ENCODE assay signal across 8 mouse cellular contexts in genomic region chr7:80849710-80850109, GRCm38 (mm10). TPM values are rescaled to one million over a fixed set of nuclear protein-coding genes. Genes with fewer than 3 reads are reported as not detected.
A peak's percentile ranks its signal among the peaks of the same experiment; 100 is the strongest.
DNase-seq lines count a peak whose midpoint lies in the region; ATAC-seq and TF ChIP-seq lines count a peak whose summit lies in the region.

No protein-coding gene starts in this region.

- TF ChIP-seq CTCF in spleen, adult 2 months (IDR thresholded peaks at IDR 0.05; ENCODE audit: extremely low read depth, insufficient read depth, insufficient read length, insufficient replicate concordance) = peak; percentile 83; the same call in 1 of the 2 replicates

- no peaks in the 10 kb centered on the region for H3K4me1 ChIP-seq in spleen, adult 2 months (ENCODE audit: control insufficient read depth, insufficient read depth, insufficient read length)
- H3K4me1 ChIP-seq in embryonic facial prominence, embryonic 14.5 days (ENCODE audit: control insufficient read depth, insufficient read depth, low read length) = no peaks in the 10 kb centered on the region
- H3K4me1 ChIP-seq in liver, embryonic 13.5 days (replicated peaks) = 0 out of 2 replicates have a peak, but pooled peaks cover 6% of the 10 kb centered on the region
- H3K4me1 ChIP-seq in neural tube, embryonic 14.5 days (ENCODE audit: control insufficient read depth, insufficient read depth, low read length) = no peaks in the 10 kb centered on the region

- ATAC-seq in activated CD4-positive, CD25-positive, alpha-beta regulatory T cell, adult 4 months = peak; percentile 73
- peak; percentile 70; the same call in 1 of the 2 replicates for ATAC-seq in embryonic facial prominence, embryonic 14.5 days (ENCODE audit: low read depth)
- no peak; the same call in 1 of the 2 replicates for ATAC-seq in liver, embryonic 13.5 days (ENCODE audit: low read depth)
- ATAC-seq in neural tube, embryonic 14.5 days (ENCODE audit: low read depth) = peak; percentile 51; the same call in 1 of the 2 replicates

- H3K4me3 ChIP-seq in spleen, adult 2 months (ENCODE audit: extremely low read depth, insufficient read depth, insufficient read length) = no peak overlapping the region
- H3K4me3 ChIP-seq in embryonic facial prominence, embryonic 14.5 days (ENCODE audit: low read depth, low read length) = no peak overlapping the region
- H3K4me3 ChIP-seq in liver, embryonic 13.5 days (replicated peaks) = no peak overlapping the region
- no peak overlapping the region for H3K4me3 ChIP-seq in neural tube, embryonic 14.5 days (ENCODE audit: low read depth, low read length)

- TF ChIP-seq POLR2A in spleen, adult 2 months (IDR thresholded peaks at IDR 0.05; ENCODE audit: low read depth, low read length) = no peak

- WGBS in spleen, adult 2 months = 25% methylated on average over 4 of the region's 4 CpGs
- WGBS in embryonic facial prominence, embryonic 14.5 days = 24% methylated on average over 4 of the region's 4 CpGs
- WGBS in liver, embryonic 13.5 days (ENCODE audit: insufficient replicate concordance) = 17% methylated on average over 4 of the region's 4 CpGs
- WGBS in neural tube, embryonic 14.5 days = 38% methylated on average over 4 of the region's 4 CpGs

- H3K27me3 ChIP-seq in spleen, adult 2 months (ENCODE audit: control insufficient read depth, insufficient read depth, low read length) = no peaks in the 10 kb centered on the region
- H3K27me3 ChIP-seq in embryonic facial prominence, embryonic 14.5 days (replicated peaks; ENCODE audit: control insufficient read depth, insufficient read depth, low read length) = no peaks in the 10 kb centered on the region
- H3K27me3 ChIP-seq in liver, embryonic 13.5 days = no peaks in the 10 kb centered on the region
- no peaks in the 10 kb centered on the region for H3K27me3 ChIP-seq in neural tube, embryonic 14.5 days (ENCODE audit: control insufficient read depth, insufficient read depth, low read length)

- H3K9me3 ChIP-seq in embryonic facial prominence, embryonic 14.5 days (ENCODE audit: control insufficient read depth, low read length) = no peaks in the 10 kb centered on the region
- H3K9me3 ChIP-seq in liver, embryonic 13.5 days (replicated peaks) = no peaks in the 10 kb centered on the region
- no peaks in the 10 kb centered on the region for H3K9me3 ChIP-seq in neural tube, embryonic 14.5 days (ENCODE audit: control insufficient read depth, low read length)

- peak in 1 of 2 experiments; percentile 48 for DNase-seq in spleen, adult 2 months (ENCODE audit: low read depth in 1 of 2, low spot score in 2 of 2)
- DNase-seq in spleen, adult 12 weeks (ENCODE audit: low spot score) = no peak
- DNase-seq in embryonic facial prominence, embryonic 14.5 days (ENCODE audit: low spot score) = peak; percentile 83
- DNase-seq in heart, postnatal 4 days = peak; percentile 59
- DNase-seq in liver, embryonic 13.5 days = peak; percentile 26
- no peak for DNase-seq in gastrocnemius, postnatal 10 days

- H3K4me2 ChIP-seq in embryonic facial prominence, embryonic 14.5 days (ENCODE audit: low read depth, low read length) = no peak overlapping the region
- H3K4me2 ChIP-seq in liver, embryonic 13.5 days = no peak overlapping the region
- no peak overlapping the region for H3K4me2 ChIP-seq in neural tube, embryonic 14.5 days (ENCODE audit: low read depth, low read length)

- H3K27ac ChIP-seq in spleen, adult 2 months (ENCODE audit: insufficient read depth, low read length) = no peak overlapping the region
- no peak overlapping the region for H3K27ac ChIP-seq in embryonic facial prominence, embryonic 14.5 days (replicated peaks; ENCODE audit: low read depth, low read length)
- no peak overlapping the region for H3K27ac ChIP-seq in liver, embryonic 13.5 days
- H3K27ac ChIP-seq in neural tube, embryonic 14.5 days (ENCODE audit: low read depth, low read length) = no peak overlapping the region

- no peaks in the 10 kb centered on the region for H3K36me3 ChIP-seq in spleen, adult 2 months (ENCODE audit: control insufficient read depth, insufficient read depth, low read length)
- no peaks in the 10 kb centered on the region for H3K36me3 ChIP-seq in embryonic facial prominence, embryonic 14.5 days (ENCODE audit: control insufficient read depth, insufficient read depth, low read length)
- no peaks in the 10 kb centered on the region for H3K36me3 ChIP-seq in liver, embryonic 13.5 days
- no peaks in the 10 kb centered on the region for H3K36me3 ChIP-seq in neural tube, embryonic 14.5 days (ENCODE audit: control insufficient read depth, insufficient read depth, low read length)

- H3K9ac ChIP-seq in embryonic facial prominence, embryonic 14.5 days (ENCODE audit: low read depth, low read length) = no peak overlapping the region
- H3K9ac ChIP-seq in liver, embryonic 13.5 days = no peak overlapping the region
- no peak overlapping the region for H3K9ac ChIP-seq in neural tube, embryonic 14.5 days (replicated peaks; ENCODE audit: low read depth, low read length)

RNA-seq across cellular contexts. Expression of gene Zscan2, which starts 11.0 kb away (rescaled TPM):
- polyA plus RNA-seq in spleen, adult 2 months (2012; rRNA removed) = 4.3 and 6.5 TPM in 2 replicates
- polyA plus RNA-seq in activated CD4-positive, CD25-positive, alpha-beta regulatory T cell, adult 4 months (2017; shearing (Covaris generic)) = 1 to 10 TPM; 3.0 to 3.3 TPM
- 1.8 and 2.1 TPM in 2 replicates for polyA plus RNA-seq in embryonic facial prominence, embryonic 14.5 days (2014; fragmentation: Nextera tagmentation; extraction: Ambion mirVana)
- total RNA-seq in heart, postnatal 4 days (2021) = 1 to 10 TPM; 8.4 to 9.0 TPM
- polyA plus RNA-seq in liver, embryonic 13.5 days (2015; fragmentation: Nextera tagmentation; extraction: Ambion mirVana) = 0.31 and 0.37 TPM in 2 replicates
- polyA plus RNA-seq in neural tube, embryonic 14.5 days (2014; fragmentation: Nextera tagmentation; extraction: Ambion mirVana) = 4.5 and 4.9 TPM in 2 replicates
- 1 to 10 TPM; 2.3 to 2.5 TPM for total RNA-seq in gastrocnemius, postnatal 10 days (2021)

RNA-seq across cellular contexts. Expression of gene Iqgap1, which starts 23.9 kb away (rescaled TPM):
- polyA plus RNA-seq in spleen, adult 2 months (2012; rRNA removed) = 55.9 and 70.9 TPM in 2 replicates
- polyA plus RNA-seq in activated CD4-positive, CD25-positive, alpha-beta regulatory T cell, adult 4 months (2017; shearing (Covaris generic)) = 100 to 1,000 TPM; 203 to 267 TPM
- polyA plus RNA-seq in embryonic facial prominence, embryonic 14.5 days (2014; fragmentation: Nextera tagmentation; extraction: Ambion mirVana) = 68.6 and 73.7 TPM in 2 replicates
- total RNA-seq in heart, postnatal 4 days (2021) = 10 to 100 TPM; 77.6 to 84.1 TPM
- 13.1 and 15.6 TPM in 2 replicates for polyA plus RNA-seq in liver, embryonic 13.5 days (2015; fragmentation: Nextera tagmentation; extraction: Ambion mirVana)
- polyA plus RNA-seq in neural tube, embryonic 14.5 days (2014; fragmentation: Nextera tagmentation; extraction: Ambion mirVana) = 15.8 and 23.1 TPM in 2 replicates
- total RNA-seq in gastrocnemius, postnatal 10 days (2021) = 10 to 100 TPM; 38.7 to 60.1 TPM

RNA-seq across cellular contexts. Expression of gene Wdr73, which starts 51.4 kb away (rescaled TPM):
- 12.8 and 20.1 TPM in 2 replicates for polyA plus RNA-seq in spleen, adult 2 months (2012; rRNA removed)
- polyA plus RNA-seq in activated CD4-positive, CD25-positive, alpha-beta regulatory T cell, adult 4 months (2017; shearing (Covaris generic)) = 10 to 100 TPM; 22.5 to 27.1 TPM
- 20.9 and 25.8 TPM in 2 replicates for polyA plus RNA-seq in embryonic facial prominence, embryonic 14.5 days (2014; fragmentation: Nextera tagmentation; extraction: Ambion mirVana)
- 10 to 100 TPM in 1 of 2 experiments, 1 to 10 TPM in 1; 9.2 to 11.0 TPM for total RNA-seq in heart, postnatal 4 days (2021)
- 22.5 and 25.3 TPM in 2 replicates for polyA plus RNA-seq in liver, embryonic 13.5 days (2015; fragmentation: Nextera tagmentation; extraction: Ambion mirVana)
- polyA plus RNA-seq in neural tube, embryonic 14.5 days (2014; fragmentation: Nextera tagmentation; extraction: Ambion mirVana) = 31.4 and 32.1 TPM in 2 replicates
- total RNA-seq in gastrocnemius, postnatal 10 days (2021) = 1 to 10 TPM; 5.4 to 6.8 TPM

RNA-seq across cellular contexts. Expression of gene Nmb, which starts 55.2 kb away (rescaled TPM):
- polyA plus RNA-seq in spleen, adult 2 months (2012; rRNA removed) = 5.3 and 5.4 TPM in 2 replicates
- polyA plus RNA-seq in activated CD4-positive, CD25-positive, alpha-beta regulatory T cell, adult 4 months (2017; shearing (Covaris generic)) = 10 to 100 TPM; 58.7 to 67.5 TPM
- polyA plus RNA-seq in embryonic facial prominence, embryonic 14.5 days (2014; fragmentation: Nextera tagmentation; extraction: Ambion mirVana) = 7.7 and 9.0 TPM in 2 replicates
- 1 to 10 TPM; 3.1 to 3.5 TPM for total RNA-seq in heart, postnatal 4 days (2021)
- 1.5 and 1.6 TPM in 2 replicates for polyA plus RNA-seq in liver, embryonic 13.5 days (2015; fragmentation: Nextera tagmentation; extraction: Ambion mirVana)
- polyA plus RNA-seq in neural tube, embryonic 14.5 days (2014; fragmentation: Nextera tagmentation; extraction: Ambion mirVana) = 4.9 and 6.3 TPM in 2 replicates
- 1 to 10 TPM; 2.1 to 2.4 TPM for total RNA-seq in gastrocnemius, postnatal 10 days (2021)

Comparison
In these comparisons a context has a peak if more than half of its experiments do, and no peak if none do; other contexts are left out.
1. DNase-seq: peak in embryonic facial prominence, embryonic 14.5 days (single experiment), heart, postnatal 4 days (single experiment) and liver, embryonic 13.5 days (single experiment); none in spleen, adult 12 weeks (single experiment) and gastrocnemius, postnatal 10 days (single experiment).